ENCODE assay signal across 15 mouse cellular contexts in the genomic region with DNA sequence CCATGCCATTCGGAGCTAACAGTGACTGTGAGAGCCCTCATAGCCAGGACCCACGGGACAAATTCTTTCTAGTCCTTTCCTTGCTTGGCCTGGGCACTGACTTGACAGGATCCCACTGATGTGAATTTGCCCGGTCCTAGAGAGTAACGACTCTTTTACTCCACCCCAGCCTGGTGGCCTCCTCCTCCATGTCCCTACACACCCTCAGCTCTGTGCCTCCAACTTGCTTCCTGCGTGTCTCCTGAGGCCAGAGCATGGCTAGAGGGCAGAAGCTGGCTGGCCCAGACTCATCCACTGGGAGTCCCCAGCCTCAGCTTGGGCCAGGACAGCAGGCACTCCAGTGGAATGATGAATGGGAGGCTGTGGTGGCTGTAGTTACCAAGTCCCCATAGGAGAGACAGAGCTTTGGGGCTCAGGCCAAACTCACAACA. TPM values are rescaled to one million over a fixed set of nuclear protein-coding genes. Genes with fewer than 3 reads are reported as not detected.
A peak's percentile ranks its signal among the peaks of the same experiment; 100 is the strongest.
DNase-seq lines count a peak whose midpoint lies in the region; ATAC-seq lines count a peak whose summit lies in the region.
"Had no signal": no experiment of that assay in that cellular context is flagged by ENCODE, and none has a peak within 500 bp of the region (broad histone marks: within the 10 kb centered on the region; RNA-seq: fewer than 3 reads in every experiment).

No protein-coding gene starts in this region.

- WGBS in forebrain, embryonic 13.5 days = 4% methylated on average over 5 of the region's 5 CpGs

- H3K9me3 ChIP-seq in forebrain, embryonic 13.5 days (replicated peaks) = no peaks in the 10 kb centered on the region

- ATAC-seq in forebrain, embryonic 13.5 days = no peak

- H3K27ac ChIP-seq in forebrain, embryonic 13.5 days = peak overlapping the region; percentile 91

- H3K9ac ChIP-seq in forebrain, embryonic 13.5 days = peak overlapping the region; percentile 91

- H3K36me3 ChIP-seq in forebrain, embryonic 13.5 days (ENCODE audit: poor library complexity, severe bottlenecking) = peaks cover 31% of the 10 kb centered on the region

- H3K4me2 ChIP-seq in forebrain, embryonic 13.5 days = peak overlapping the region; percentile 86

- peaks cover 59% of the 10 kb centered on the region for H3K4me1 ChIP-seq in forebrain, embryonic 13.5 days

- H3K4me3 ChIP-seq in forebrain, embryonic 13.5 days = peak overlapping the region; percentile 74

- peaks cover 9% of the 10 kb centered on the region for H3K27me3 ChIP-seq in forebrain, embryonic 13.5 days

- DNase-seq in right cerebral cortex, postnatal 10 days (ENCODE audit: low spot score in 2 of 2) = peak; percentile 50 to 61
- DNase-seq in right cerebral cortex, postnatal 25 days = no peak
- DNase-seq in mesoderm, embryonic 11.5 days (ENCODE audit: low read depth, low spot score) = peak; percentile 36
- peak; percentile 25 for DNase-seq in retina, embryonic 14.5 days (ENCODE audit: low spot score)
- no peak for DNase-seq in gastrocnemius, adult 8-10 months (ENCODE audit: low spot score in 2 of 2)
- no peak for DNase-seq in thymus, postnatal 0 days (ENCODE audit: low spot score)
- DNase-seq in cerebellum, adult 9-10 months = no peak
- DNase-seq: heart, postnatal 4 days had no signal

RNA-seq across cellular contexts. Expression of a gene that starts 1.7 kb away (rescaled TPM):
- 6.3 and 9.1 TPM in 2 replicates for polyA plus RNA-seq in forebrain, embryonic 13.5 days (2015; fragmentation: Nextera tagmentation; extraction: Ambion mirVana)
- not detected for total RNA-seq in gastrocnemius, adult 8-10 months (2022)
- polyA plus RNA-seq in thymus, postnatal 0 days (2015; fragmentation: Nextera tagmentation; extraction: Ambion mirVana) = not detected in 2 replicates
- total RNA-seq: gastrocnemius, postnatal 4 days; heart, postnatal 4 days; liver, adult 2 months; megakaryocyte-erythroid progenitor cell, adult 5-6 weeks had no signal
- polyA plus RNA-seq: embryonic facial prominence, embryonic 14.5 days; large intestine, adult 2 months; liver, adult 2 months; testis, adult 2 months had no signal

RNA-seq across cellular contexts. Expression of a gene that starts 2.7 kb away (rescaled TPM):
- 14.4 and 14.8 TPM in 2 replicates for polyA plus RNA-seq in forebrain, embryonic 13.5 days (2015; fragmentation: Nextera tagmentation; extraction: Ambion mirVana)
- total RNA-seq in gastrocnemius, adult 8-10 months (2022) = not detected
- polyA plus RNA-seq in thymus, postnatal 0 days (2015; fragmentation: Nextera tagmentation; extraction: Ambion mirVana) = 0.05 and 0.09 TPM in 2 replicates
- total RNA-seq: liver, adult 2 months had no signal
- polyA plus RNA-seq: liver, adult 2 months had no signal

RNA-seq across cellular contexts. Expression of a gene that starts 34.2 kb away (rescaled TPM):
- 213 and 233 TPM in 2 replicates for polyA plus RNA-seq in forebrain, embryonic 13.5 days (2015; fragmentation: Nextera tagmentation; extraction: Ambion mirVana)
- total RNA-seq in gastrocnemius, adult 8-10 months (2022) = 1 to 10 TPM in 1 of 4 experiments, under 1 TPM in 3; 0.51 to 1.0 (median 0.71) TPM
- 292 and 327 TPM in 2 replicates for polyA plus RNA-seq in thymus, postnatal 0 days (2015; fragmentation: Nextera tagmentation; extraction: Ambion mirVana)

RNA-seq across cellular contexts. Expression of a gene that starts 47.3 kb away (rescaled TPM):
- 81.1 and 87.6 TPM in 2 replicates for polyA plus RNA-seq in forebrain, embryonic 13.5 days (2015; fragmentation: Nextera tagmentation; extraction: Ambion mirVana)
- 100 to 1,000 TPM; 282 to 349 (median 303) TPM for total RNA-seq in gastrocnemius, adult 8-10 months (2022)
- 111 and 124 TPM in 2 replicates for polyA plus RNA-seq in thymus, postnatal 0 days (2015; fragmentation: Nextera tagmentation; extraction: Ambion mirVana)

RNA-seq across cellular contexts. Expression of a gene that starts 47.4 kb away (rescaled TPM):
- polyA plus RNA-seq in forebrain, embryonic 13.5 days (2015; fragmentation: Nextera tagmentation; extraction: Ambion mirVana) = 80.2 and 83.9 TPM in 2 replicates
- 100 to 1,000 TPM; 363 to 499 (median 389) TPM for total RNA-seq in gastrocnemius, adult 8-10 months (2022)
- polyA plus RNA-seq in thymus, postnatal 0 days (2015; fragmentation: Nextera tagmentation; extraction: Ambion mirVana) = 182 and 193 TPM in 2 replicates

Comparison
In these comparisons a context has a peak if more than half of its experiments do, and no peak if none do; other contexts are left out.
1. DNase-seq: peak in right cerebral cortex, postnatal 10 days (2 of 2), mesoderm, embryonic 11.5 days (single experiment) and retina, embryonic 14.5 days (single experiment); none in right cerebral cortex, postnatal 25 days (single experiment), gastrocnemius, adult 8-10 months (0 of 2), thymus, postnatal 0 days (single experiment) and cerebellum, adult 9-10 months (single experiment).
2. RNA of a gene that starts 2.7 kb away (polyA plus RNA-seq): 14.4 to 14.8 TPM in forebrain, embryonic 13.5 days; 0.05 to 0.09 TPM in thymus, postnatal 0 days; every median in the first group is over 10 times any median in the second.